Mouse (Mus musculus): ENCODE results near the gene Tspan4.

DNA sequence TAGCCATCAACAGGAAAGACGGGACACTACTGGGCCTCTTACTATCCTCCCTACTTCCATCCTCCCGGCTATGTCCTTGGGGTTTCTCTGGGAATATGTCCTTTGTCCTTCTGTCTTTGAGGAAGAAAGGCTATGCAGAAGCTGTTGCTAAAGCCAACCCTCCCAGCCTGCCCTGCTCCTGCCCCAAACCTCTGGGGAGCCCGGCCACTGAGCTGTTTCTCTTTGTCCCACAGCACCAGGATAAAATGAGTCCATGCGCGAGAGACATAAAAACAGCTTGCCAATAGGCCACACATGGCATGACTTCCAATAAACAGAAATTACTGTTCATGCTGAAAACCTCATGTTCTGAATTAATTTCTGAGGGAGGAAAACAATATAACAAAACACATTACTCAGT is 43.3 kb downstream of the Tspan4 start:
- TF ChIP-seq CTCF (IDR thresholded peaks at IDR 0.05; ENCODE audit: extremely low read depth, insufficient read length, insufficient replicate concordance, low read depth, low read length) (no peak), POLR2A (IDR thresholded peaks at IDR 0.05; ENCODE audit: low read depth, low read length) (no peak)

Data from small intestine, adult 2 months (tissue).